Mouse (Mus musculus) induced T-regulatory cell, adult 2 months (primary cell): ENCODE data around the gene Nwd2.

Source experiments
- DNase-seq: peaks from one replicate; pipeline ENCODE4 v3.0.0-alpha.2; 2012; ENCODE audit warnings: low read depth

Gene Nwd2

GRCm38 (mm10) chr5:63828380-63829185, 179.7 kb downstream of the Nwd2 start:
- DNase-seq: no peak

- DNase-seq: no peak
Measured at GRCm38 (mm10) chr5:63831054-63831453, 182.2 kb downstream of the Nwd2 start.

- DNase-seq: no peak
Measured at GRCm38 (mm10) chr5:63833955-63834354, 185.1 kb downstream of the Nwd2 start.

GRCm38 (mm10) chr5:63834435-63834834, 185.5 kb downstream of the Nwd2 start:
- no peak for DNase-seq

- DNase-seq: peak; percentile 1
Measured at GRCm38 (mm10) chr5:63837115-63837514, 188.2 kb downstream of the Nwd2 start.

GRCm38 (mm10) chr5:63837851-63838250, 188.9 kb downstream of the Nwd2 start:
- no peak for DNase-seq

GRCm38 (mm10) chr5:63839801-63840416, 191.0 kb downstream of the Nwd2 start:
- no peak for DNase-seq

- DNase-seq: no peak
Measured at GRCm38 (mm10) chr5:63847080-63847479, 198.2 kb downstream of the Nwd2 start.

- DNase-seq: no peak
Measured at GRCm38 (mm10) chr5:63847541-63848226, 198.8 kb downstream of the Nwd2 start.

GRCm38 (mm10) chr5:63858901-63859300, 210.0 kb downstream of the Nwd2 start:
- DNase-seq: no peak
